Mouse (Mus musculus): Measurements from ENCODE around the gene Cntn5.

The Cntn5 gene

GRCm38 (mm10) chr9:10447220-10447837 is 457.2 kb downstream of the Cntn5 start:
- DNase-seq (ENCODE audit: low read depth), result no peak

- DNase-seq (ENCODE audit: low read depth), result no peak
Measured at GRCm38 (mm10) chr9:10412075-10412474, 492.5 kb downstream of the Cntn5 start.

GRCm38 (mm10) chr9:10400099-10400498 is 504.5 kb downstream of the Cntn5 start:
- DNase-seq (ENCODE audit: low read depth), result no peak

GRCm38 (mm10) chr9:10389863-10390262 is 514.7 kb downstream of the Cntn5 start:
- DNase-seq (ENCODE audit: low read depth), result no peak

- no peak for DNase-seq (ENCODE audit: low read depth)
Measured at GRCm38 (mm10) chr9:10384455-10384854, 520.1 kb downstream of the Cntn5 start.

GRCm38 (mm10) chr9:10383140-10383539 is 521.4 kb downstream of the Cntn5 start:
- DNase-seq (ENCODE audit: low read depth), result no peak

- DNase-seq (ENCODE audit: low read depth), result no peak
Measured at GRCm38 (mm10) chr9:10381701-10382100, 522.9 kb downstream of the Cntn5 start.

GRCm38 (mm10) chr9:10376261-10376660 is 528.3 kb downstream of the Cntn5 start:
- no peak for DNase-seq (ENCODE audit: low read depth)

- DNase-seq (ENCODE audit: low read depth), result no peak
Measured at GRCm38 (mm10) chr9:10368971-10369370, 535.6 kb downstream of the Cntn5 start.

GRCm38 (mm10) chr9:10368410-10368809 is 536.2 kb downstream of the Cntn5 start:
- no peak for DNase-seq (ENCODE audit: low read depth)

- DNase-seq (ENCODE audit: low read depth), result no peak
Measured at GRCm38 (mm10) chr9:10366246-10366955, 538.2 kb downstream of the Cntn5 start.

- DNase-seq (ENCODE audit: low read depth), result no peak
Measured at GRCm38 (mm10) chr9:10350909-10351655, 553.5 kb downstream of the Cntn5 start.

- peak; percentile 1 for DNase-seq (ENCODE audit: low read depth)
Measured at GRCm38 (mm10) chr9:10348741-10349140, 555.8 kb downstream of the Cntn5 start.

- no peak for DNase-seq (ENCODE audit: low read depth)
Measured at GRCm38 (mm10) chr9:10348222-10348621, 556.4 kb downstream of the Cntn5 start.

- DNase-seq (ENCODE audit: low read depth), result no peak
Measured at GRCm38 (mm10) chr9:10340751-10341150, 563.8 kb downstream of the Cntn5 start.

- DNase-seq (ENCODE audit: low read depth), result no peak
Measured at GRCm38 (mm10) chr9:10339716-10340115, 564.9 kb downstream of the Cntn5 start.

GRCm38 (mm10) chr9:10324697-10325368 is 579.7 kb downstream of the Cntn5 start:
- DNase-seq (ENCODE audit: low read depth), result peak; percentile 3

GRCm38 (mm10) chr9:10269342-10269741 is 635.2 kb downstream of the Cntn5 start:
- no peak for DNase-seq (ENCODE audit: low read depth)

- no peak for DNase-seq (ENCODE audit: low read depth)
Measured at GRCm38 (mm10) chr9:10268836-10269235, 635.7 kb downstream of the Cntn5 start.

- DNase-seq (ENCODE audit: low read depth), result no peak
Measured at GRCm38 (mm10) chr9:10265616-10266015, 639.0 kb downstream of the Cntn5 start.

GRCm38 (mm10) chr9:10233364-10233763 is 671.2 kb downstream of the Cntn5 start:
- no peak for DNase-seq (ENCODE audit: low read depth)

- no peak for DNase-seq (ENCODE audit: low read depth)
Measured at GRCm38 (mm10) chr9:10232066-10232465, 672.5 kb downstream of the Cntn5 start.

All from naive thymus-derived CD4-positive, alpha-beta T cell, adult 2 months (primary cell).